Mouse (Mus musculus) neural tube, embryonic 10.5 days (tissue): ENCODE measurements at regions not wholly inside any gene's neighbourhood (a gene's known extent, or its start where the extent isn't known, plus 50 kb on each side); places are given as distances from the start of the nearest gene placed in this dataset.

ENCODE experiments used
- DNase-seq: peaks from one replicate; pipeline ENCODE4 v3.0.0-alpha.2; 2017; ENCODE audit warnings: low spot score; ENCODE audit errors: extremely low spot score

GRCm38 (mm10) chr14:25365226-25365800 lies 93.7 kb upstream of the Zmiz1 start:
- DNase-seq: no peak

GRCm38 (mm10) chr14:25366009-25366408 lies 93.0 kb upstream of the Zmiz1 start:
- DNase-seq: no peak

DNA sequence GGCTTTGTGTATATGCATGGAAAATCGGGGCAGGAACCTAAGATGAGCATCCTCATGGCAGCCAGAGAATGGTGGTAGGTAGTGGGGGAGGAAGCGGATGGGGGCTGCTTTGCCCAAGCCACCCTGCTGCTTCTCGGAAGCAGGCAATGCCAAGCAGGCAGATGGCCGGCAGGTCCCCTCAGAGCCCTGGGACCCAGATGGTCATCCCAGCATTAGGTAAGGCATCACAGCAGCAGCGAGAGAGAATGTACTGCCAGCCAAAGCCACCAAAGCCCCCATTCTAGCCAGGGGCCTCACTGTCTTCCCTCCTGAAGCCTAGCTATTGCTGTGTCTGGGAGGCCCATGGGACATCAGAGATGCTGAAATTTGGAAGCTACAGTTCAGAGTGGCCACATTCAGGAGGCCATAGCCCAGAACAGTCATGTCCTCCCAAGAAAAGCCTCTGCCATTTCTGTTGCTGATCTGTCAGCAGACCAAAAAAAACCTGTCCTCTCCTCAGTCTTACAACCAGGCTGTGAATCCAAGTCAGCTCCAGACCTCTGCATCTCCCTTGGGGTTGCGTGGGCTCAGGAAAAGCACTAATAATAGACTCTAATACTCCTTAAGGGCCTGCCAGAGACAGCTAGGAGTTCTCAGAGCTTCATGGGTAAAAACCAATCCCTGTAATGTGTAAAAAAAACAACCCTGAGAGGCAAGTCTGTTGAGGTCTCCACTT lies 88.5 kb upstream of the Zmiz1 start:
- no peak for DNase-seq

GRCm38 (mm10) chr14:25371021-25371400 lies 88.0 kb upstream of the Zmiz1 start:
- no peak for DNase-seq

DNA sequence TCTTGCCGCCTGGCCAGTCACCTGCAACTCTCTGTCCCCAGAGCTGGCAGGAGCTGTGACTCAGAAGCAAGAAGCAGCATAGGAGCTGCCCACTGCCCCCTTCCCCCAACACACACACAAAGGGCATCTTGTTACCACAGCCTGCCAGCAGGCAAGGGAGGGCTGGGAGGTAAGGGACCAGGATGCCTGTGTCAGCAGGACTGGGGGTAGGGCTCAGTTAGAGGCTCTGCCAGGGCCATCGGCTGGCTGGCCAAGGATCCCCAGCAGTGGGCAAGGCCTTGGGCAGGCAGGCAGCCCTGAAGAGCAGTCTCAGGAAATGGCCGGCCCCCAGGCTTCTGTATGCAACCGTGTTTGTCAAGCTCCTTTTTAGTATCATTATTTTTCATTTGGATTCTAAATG lies 87.3 kb upstream of the Zmiz1 start:
- no peak for DNase-seq

GRCm38 (mm10) chr14:25372581-25372980 lies 86.4 kb upstream of the Zmiz1 start:
- DNase-seq: no peak

DNA sequence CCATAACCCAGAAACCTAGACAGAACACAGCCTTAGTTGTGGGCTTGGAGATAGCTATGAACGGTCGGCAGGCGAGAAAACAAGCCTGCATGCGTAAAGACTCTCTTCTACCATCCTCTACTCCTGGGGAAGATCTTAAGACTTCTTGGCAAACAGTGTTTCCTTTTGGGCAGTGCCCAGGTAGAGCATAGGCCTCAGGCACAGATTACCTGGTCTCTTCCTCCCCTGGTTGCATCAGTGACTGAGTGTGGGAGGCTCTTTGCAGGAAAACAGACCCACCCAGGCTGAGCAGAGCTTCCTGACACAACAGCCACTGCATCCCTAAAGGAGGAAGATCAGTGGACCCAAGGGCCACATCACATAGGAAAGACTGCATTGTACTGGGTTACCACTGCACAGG lies 85.8 kb upstream of the Zmiz1 start:
- DNase-seq: no peak

DNA sequence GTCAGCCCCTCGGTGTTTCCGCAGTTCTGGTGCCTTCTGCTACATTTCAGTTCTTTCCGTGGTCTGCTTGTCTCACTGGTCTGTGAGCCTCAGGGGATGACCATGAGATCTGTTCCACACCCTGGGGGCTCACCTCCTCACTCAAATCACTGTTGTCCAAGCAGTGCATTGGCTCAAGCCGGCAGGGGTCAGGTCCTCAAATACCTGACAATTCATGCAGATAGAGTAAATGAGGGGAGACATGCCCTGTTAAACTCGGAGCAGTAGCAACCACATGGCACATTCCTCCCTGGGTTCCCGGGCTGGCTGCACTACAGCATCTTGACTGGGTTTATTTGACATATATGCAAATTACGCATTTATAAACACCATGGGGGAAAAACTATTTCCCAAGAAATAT lies 84.0 kb upstream of the Zmiz1 start:
- no peak for DNase-seq

DNA sequence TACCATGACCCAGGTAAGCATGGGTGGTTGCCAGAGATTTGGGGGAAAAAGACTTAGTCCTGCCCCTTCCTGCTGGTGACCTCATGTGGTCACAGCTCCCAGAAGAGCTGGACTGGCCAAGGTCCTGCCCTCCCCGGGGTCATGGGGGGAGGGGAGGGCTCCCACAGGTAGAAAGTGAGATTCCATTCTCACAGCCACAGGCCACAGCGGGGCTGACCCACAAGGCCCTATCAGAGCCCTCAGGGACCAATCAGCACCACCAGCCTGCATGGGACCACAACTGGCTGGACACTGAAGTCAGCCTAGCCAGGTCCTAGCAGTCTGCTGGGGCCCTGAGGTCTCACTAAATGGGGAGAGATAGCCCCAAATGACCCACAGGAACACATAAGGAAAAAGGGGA lies 81.9 kb upstream of the Zmiz1 start:
- DNase-seq: no peak

DNA sequence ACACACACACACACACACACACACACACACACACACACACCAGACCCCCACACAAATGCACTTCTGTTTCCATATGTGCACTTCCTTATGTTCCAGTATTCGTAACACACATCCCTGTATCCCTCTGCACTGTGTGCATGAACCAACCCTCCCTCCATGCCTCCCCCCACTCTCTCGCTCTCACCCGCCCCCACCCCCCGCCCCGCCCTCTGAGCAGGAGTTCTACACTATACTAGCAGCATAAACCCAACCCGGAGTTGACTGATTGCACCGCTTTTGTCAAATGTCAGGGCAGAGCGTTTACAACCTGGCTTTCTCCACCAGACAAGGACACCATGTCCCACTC lies 81.5 kb upstream of the Zmiz1 start:
- no peak for DNase-seq

DNA sequence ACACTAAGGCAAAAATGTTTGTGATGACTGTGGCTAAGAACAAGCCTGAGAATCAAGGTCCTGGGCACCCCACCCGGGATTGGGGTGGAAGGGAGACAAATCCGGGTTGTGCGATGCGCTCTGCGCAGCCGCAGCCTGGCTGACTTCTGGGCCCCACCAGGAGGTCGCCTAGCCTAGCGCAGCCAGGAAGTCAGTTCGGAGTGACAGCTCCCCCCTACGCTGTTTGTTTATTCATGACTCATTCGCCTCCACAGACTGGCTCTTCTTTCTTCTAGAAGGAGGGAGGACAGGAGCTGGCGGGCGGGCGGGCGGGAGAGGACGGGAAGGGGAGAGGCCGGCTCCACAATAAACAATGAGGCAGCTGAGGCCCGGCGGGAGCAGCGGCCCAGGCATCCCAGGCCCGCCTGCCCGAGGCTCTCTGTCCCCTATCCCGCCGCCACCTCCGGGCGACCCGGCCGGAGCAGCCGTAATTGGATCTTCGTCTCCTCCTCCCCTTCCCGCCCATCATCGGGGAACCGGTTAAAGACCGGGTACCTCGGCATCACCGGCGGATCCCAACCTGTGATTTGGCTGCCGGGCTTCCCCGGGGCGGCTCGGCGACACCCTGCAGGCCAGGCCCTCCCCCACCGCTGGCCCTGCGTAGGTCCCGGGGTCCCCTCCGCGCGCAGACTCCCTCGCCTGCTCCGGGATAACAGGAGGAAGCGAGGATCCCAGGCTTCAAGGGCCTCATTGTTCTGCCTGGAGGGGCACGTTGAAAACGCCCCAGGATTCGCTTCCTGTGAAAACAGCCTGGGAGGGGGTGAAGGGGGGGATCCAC lies 80.9 kb upstream of the Zmiz1 start:
- DNase-seq: peak; percentile 89

DNA sequence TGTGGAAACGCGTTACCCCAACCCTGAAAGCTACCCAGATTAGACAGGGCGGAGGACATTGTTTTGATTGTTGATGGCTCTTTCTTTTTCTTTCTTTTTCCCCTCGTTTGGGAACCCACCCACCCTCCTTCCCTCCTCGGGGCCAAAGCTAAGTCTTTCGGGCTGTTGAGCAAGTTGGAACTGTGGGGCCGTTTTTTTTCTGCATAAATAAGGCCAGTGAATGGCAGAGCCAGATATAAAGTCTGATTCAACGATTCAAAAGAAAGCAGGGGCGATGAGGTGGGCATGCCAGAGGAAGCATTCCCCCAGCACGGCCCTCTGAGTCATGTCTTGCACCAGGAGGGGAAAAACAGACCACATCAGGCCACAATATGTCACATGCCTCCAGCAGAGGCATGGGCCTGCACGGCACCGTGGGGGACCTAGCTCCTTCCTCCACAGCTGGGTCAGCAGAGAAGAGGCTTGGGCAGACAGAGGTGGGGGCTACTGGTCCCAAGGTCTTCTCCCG lies 80.2 kb upstream of the Zmiz1 start:
- peak; percentile 63 for DNase-seq

GRCm38 (mm10) chr14:25383169-25383824 lies 75.7 kb upstream of the Zmiz1 start:
- DNase-seq: no peak

GRCm38 (mm10) chr14:25385644-25386043 lies 73.3 kb upstream of the Zmiz1 start:
- DNase-seq: no peak

GRCm38 (mm10) chr14:25387780-25388179 lies 71.2 kb upstream of the Zmiz1 start:
- no peak for DNase-seq

DNA sequence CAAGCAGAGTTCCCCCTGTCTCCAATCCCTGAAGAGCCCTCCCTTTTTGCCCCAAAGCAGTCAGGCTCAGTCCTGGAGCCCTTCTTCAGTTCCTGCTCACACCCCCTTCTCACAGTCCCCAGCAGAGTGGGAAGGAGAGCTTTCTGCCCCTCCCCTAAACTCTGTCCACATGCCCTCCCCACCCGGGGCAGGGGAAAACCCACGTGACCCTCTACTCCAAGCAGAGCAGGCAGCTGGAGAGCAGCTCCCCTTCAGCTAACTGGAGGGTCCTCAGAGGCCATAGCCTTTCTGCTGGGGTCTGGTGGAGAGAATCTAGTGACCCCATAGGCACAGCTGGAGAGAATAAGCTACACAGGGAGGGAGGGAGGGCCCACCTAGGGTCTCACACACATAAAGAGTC lies 69.7 kb upstream of the Zmiz1 start:
- DNase-seq: no peak

DNA sequence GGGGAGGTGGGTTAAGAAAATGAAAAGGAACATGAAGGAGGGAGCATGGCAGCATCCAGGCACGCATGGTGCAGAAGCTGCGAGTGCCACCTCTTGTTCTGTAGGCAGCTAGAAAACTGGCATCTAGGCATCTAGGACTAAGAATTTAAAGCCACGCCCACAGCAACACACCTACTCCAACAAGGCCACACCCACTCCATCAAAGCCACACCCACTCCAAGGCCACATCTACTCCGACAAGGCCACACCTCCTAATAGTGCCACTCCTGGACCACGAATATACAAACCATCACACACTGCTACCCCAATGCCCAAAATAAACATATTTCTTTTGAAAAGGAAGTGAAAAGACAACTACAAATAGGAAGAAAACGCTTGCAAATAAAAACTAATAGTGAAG lies 66.6 kb upstream of the Zmiz1 start:
- DNase-seq: no peak

- DNase-seq: no peak
These were observed 66.0 kb upstream of the Zmiz1 start for GRCm38 (mm10) chr14:25392940-25393339.

DNA sequence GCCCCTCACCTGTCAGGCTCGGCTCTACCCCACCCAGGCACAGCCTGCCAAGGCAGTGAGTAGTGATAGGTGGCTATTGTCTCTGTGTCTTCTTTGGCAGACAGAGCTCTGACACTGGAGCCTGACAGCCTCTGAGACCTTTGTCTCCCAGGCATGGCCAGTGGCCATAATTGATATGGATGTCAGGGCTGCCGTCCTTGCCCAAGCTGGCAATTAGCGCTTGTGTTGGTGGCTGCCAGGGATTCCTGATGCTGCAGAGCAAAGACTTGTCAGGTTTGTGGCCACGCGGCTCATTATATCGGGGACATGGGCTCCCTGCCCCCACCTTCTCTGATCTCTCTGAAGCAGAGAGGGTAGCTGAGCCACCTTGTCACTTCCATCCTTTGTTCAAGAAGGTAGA lies 64.1 kb upstream of the Zmiz1 start:
- DNase-seq: no peak

GRCm38 (mm10) chr14:25396990-25397531 lies 61.9 kb upstream of the Zmiz1 start:
- DNase-seq: peak; percentile 78

- peak; percentile 67 for DNase-seq
These were observed 61.2 kb upstream of the Zmiz1 start for GRCm38 (mm10) chr14:25397751-25398150.

GRCm38 (mm10) chr14:25398745-25399144 lies 60.2 kb upstream of the Zmiz1 start:
- DNase-seq: no peak
